Mouse (Mus musculus) forebrain, embryonic 14.5 days (tissue): ENCODE results near the gene Sacs. TPM values are rescaled to one million over a fixed set of nuclear protein-coding genes. Genes with fewer than 3 reads are reported as not detected.
A peak's percentile ranks its signal among the peaks of the same experiment; 100 is the strongest.
"Not testable (repeated sequence)": the region's sequence is repeated elsewhere in the genome, so short reads cannot be mapped to it uniquely, and the experiment has no call there.

Experiments
- ATAC-seq: fragments of 200-750 bp; cut with Nextera tagmentation; 2 replicates; pipeline ENCODE4 v1.8.0; 2017; ENCODE audit warnings: mild to moderate bottlenecking, moderate library complexity
- DNase-seq: peaks from one replicate; pipeline ENCODE4 v3.0.0-alpha.2; 2015; ENCODE audit warnings: low spot score
- H3K27ac ChIP-seq: fragments of 300-500 bp; sonication (generic); 2 replicates; pipeline ENCODE4 v1.5.1; 2014; ENCODE audit warnings: low read depth, mild to moderate bottlenecking, control low read depth, low read length, moderate library complexity
- H3K27me3 ChIP-seq: fragments of 300-500 bp; sonication (generic); replicated peaks from 2 replicates; pipeline ENCODE4 v1.6.1; 2014; ENCODE audit warnings: low read length, control low read depth, mixed read lengths; ENCODE audit not compliant: control insufficient read depth, insufficient read depth
- H3K36me3 ChIP-seq: fragments of 300-500 bp; sonication (generic); 2 replicates; pipeline ENCODE4 v1.6.1; 2014; ENCODE audit warnings: low read length, control low read depth; ENCODE audit not compliant: control insufficient read depth, insufficient read depth
- H3K4me1 ChIP-seq: fragments of 300-500 bp; sonication (generic); 2 replicates; pipeline ENCODE4 v1.6.1; 2014; ENCODE audit warnings: antibody characterized with exemption, low read length, control low read depth; ENCODE audit not compliant: control insufficient read depth, insufficient read depth
- H3K4me2 ChIP-seq: fragments of 300-500 bp; sonication (generic); 2 replicates; pipeline ENCODE4 v1.6.1; 2014; ENCODE audit warnings: mild to moderate bottlenecking, control low read depth, low read length
- H3K4me3 ChIP-seq: fragments of 300-500 bp; sonication (generic); 2 replicates; pipeline ENCODE4 v1.5.1; 2014; ENCODE audit warnings: low read depth, low read length, control low read depth
- H3K9ac ChIP-seq: fragments of 300-500 bp; sonication (generic); 2 replicates; pipeline ENCODE4 v1.6.1; 2014; ENCODE audit warnings: mild to moderate bottlenecking, low read length, control low read depth, moderate library complexity
- H3K9me3 ChIP-seq: fragments of 300-500 bp; sonication (generic); replicated peaks from 2 replicates; pipeline ENCODE4 v1.6.1; 2016; ENCODE audit warnings: low read length, control low read depth, mixed read lengths; ENCODE audit not compliant: control insufficient read depth
- WGBS: fragments of 180-500 bp; shearing (Covaris S2); extraction: QIAGEN DNeasy Blood & Tissue Kit; methylation state at CpG from one replicate; pipeline ENCODE4 v1.1.7; 2014; 5-methylcytosine and 5-hydroxymethylcytosine counted together
- polyA plus RNA-seq: library from polyadenylated mRNA; unstranded; fragments of >200 nt; fragmentation: Nextera tagmentation; extraction: Ambion mirVana; gene quantifications from 2 replicates; pipeline ENCODE4 v1.2.1, GENCODE M21; 2014

The Sacs gene
- polyA plus RNA-seq, 1 experiment from 2014 or later = 7.9 TPM

DNA sequence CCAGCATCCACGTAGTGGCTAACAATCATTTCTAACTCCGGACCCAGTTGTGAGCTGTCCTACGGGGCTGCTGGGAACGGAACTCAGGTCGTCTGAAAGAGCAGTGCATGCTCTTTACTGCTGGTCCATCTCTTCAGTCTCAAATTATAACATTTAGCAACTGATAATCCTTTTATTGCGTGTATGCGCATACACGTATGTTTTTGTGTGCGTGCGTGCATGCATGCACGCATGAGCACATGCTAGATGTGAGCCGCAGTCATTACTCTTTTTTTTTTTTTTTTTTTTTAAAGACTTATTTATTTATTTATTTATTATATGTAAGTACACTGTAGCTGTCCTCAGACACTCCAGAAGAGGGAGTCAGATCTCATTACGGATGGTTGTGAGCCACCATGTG, 12.2 kb downstream of the Sacs start:
- H3K4me3 ChIP-seq, DNase-seq, ATAC-seq, H3K36me3 ChIP-seq, H3K27ac ChIP-seq, H3K9ac ChIP-seq, H3K4me2 ChIP-seq, H3K27me3 ChIP-seq, H3K9me3 ChIP-seq, H3K4me1 ChIP-seq: not testable (repeated sequence)
- WGBS = 92% methylated on average over 12 of the region's 13 CpGs

DNA sequence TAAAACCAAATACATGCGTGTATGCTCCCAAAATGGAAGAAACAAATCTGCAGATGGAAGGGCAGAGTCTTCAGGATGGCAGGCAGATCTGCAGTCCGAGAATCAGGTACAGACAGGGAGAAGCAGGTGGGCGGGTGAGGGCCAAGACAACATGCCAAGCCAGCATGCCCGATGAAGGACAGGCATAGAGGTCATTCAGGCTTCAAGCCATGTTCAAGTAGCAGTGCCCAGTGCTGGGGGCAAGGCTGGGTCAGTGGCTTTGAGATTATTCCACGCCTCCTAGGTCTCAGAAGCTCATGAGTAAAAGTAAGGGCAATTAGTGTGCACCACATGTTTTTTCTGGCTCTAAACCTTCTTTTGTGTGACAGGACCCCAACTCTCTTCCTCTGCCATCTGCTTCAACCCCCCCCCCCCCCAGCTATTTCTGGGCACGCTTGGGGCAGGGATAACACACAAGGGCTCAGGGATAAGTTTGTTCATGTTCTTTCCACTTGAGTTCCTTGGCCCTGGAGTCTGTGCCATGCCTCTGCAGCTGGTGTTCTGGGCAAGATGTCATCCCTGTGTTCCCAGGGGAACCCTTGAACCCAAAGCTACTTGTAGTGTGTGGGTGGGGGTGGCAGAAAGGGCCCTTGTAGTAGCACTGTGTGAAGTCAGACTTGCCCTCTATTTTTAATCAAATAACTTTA, 16.8 kb downstream of the Sacs start:
- Histone ChIP-seq H3K4me2 (no peak overlapping the region), H3K27me3 (no peaks in the 10 kb centered on the region), H3K9ac (no peak overlapping the region), H3K27ac (no peak overlapping the region; the same call in 1 of the 2 replicates), H3K4me1 (no peaks in the 10 kb centered on the region), H3K4me3 (no peak overlapping the region), H3K9me3 (no peaks in the 10 kb centered on the region), H3K36me3 (no peaks in the 10 kb centered on the region)
- DNase-seq (peak; percentile 37), ATAC-seq (0 out of 2 replicates have a peak, but pooled peaks have one; percentile 12)
- 70% methylated on average over 6 of the region's 6 CpGs for WGBS

DNA sequence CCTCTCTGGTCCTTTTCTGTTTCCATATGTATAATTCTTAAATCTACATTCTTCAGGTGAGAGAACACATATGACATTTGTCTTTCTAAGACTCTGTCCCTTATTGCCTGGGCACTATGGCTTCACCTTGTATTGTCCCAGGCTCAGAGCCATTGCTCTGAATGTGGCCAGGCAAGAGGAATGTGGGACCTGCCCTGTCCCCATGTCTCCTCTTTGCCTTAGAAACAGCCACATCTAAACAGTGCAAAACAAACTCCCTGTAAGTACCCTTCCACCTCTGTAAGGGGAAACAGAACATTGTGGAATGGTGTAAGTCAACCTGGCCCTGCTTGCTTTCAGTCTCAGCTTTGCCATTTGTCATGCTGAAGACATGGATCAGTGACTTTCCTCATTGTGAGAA, 17.4 kb downstream of the Sacs start:
- Histone ChIP-seq H3K9me3 (no peaks in the 10 kb centered on the region), H3K27ac (no peak overlapping the region), H3K36me3 (no peaks in the 10 kb centered on the region), H3K27me3 (no peaks in the 10 kb centered on the region), H3K4me2 (no peak overlapping the region), H3K9ac (no peak overlapping the region), H3K4me3 (no peak overlapping the region), H3K4me1 (no peaks in the 10 kb centered on the region; the same call in 1 of the 2 replicates)
- ATAC-seq (no peak), DNase-seq (no peak)

DNA sequence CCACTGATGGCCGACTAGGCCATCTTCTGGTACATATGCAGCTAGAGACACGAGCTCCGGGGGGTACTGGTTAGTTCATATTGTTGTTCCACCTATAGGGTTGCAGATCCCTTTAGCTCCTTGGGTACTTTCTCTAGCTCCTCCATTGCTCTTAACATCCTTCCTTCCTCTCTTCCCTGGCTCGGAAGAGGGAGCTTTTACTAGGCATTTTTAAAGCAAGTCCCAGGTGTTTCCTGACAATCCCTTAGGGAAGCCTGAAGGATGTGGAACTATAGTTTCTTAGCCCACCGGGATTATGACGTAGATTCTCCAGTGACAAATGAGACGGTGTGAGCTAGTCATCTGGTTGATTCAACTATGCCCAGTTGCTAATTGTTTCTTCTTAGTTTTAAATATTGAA, 19.2 kb downstream of the Sacs start:
- WGBS = 91% methylated on average over 4 of the region's 7 CpGs
- H3K9ac ChIP-seq = not testable (repeated sequence)

DNA sequence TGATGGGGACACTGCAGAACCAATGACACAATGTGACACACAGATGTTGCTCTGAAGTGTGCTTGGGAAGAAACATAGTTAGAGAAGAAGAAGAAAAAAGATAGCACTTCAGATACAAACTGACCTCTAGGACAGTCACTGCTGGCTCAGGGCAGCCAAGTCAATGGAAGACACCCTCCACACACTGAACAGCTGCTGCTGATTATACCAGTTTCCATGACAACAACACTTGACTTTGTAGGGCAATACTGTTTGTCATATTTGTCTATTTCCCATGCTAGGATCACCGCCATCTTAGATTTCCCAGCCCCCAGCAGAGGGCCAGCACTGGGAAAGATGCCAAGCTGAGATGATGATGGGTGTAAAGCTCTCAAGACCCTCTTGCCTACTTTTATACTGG, 22.7 kb downstream of the Sacs start:
- peak; percentile 32 for DNase-seq
- H3K4me2 ChIP-seq = no peak overlapping the region

More for the DNA sequence above, 19.2 kb downstream of the Sacs start:
- not testable (repeated sequence) for H3K27ac ChIP-seq, H3K27me3 ChIP-seq, H3K4me3 ChIP-seq, ATAC-seq, H3K36me3 ChIP-seq, H3K4me1 ChIP-seq, H3K9me3 ChIP-seq, DNase-seq, H3K4me2 ChIP-seq

DNA sequence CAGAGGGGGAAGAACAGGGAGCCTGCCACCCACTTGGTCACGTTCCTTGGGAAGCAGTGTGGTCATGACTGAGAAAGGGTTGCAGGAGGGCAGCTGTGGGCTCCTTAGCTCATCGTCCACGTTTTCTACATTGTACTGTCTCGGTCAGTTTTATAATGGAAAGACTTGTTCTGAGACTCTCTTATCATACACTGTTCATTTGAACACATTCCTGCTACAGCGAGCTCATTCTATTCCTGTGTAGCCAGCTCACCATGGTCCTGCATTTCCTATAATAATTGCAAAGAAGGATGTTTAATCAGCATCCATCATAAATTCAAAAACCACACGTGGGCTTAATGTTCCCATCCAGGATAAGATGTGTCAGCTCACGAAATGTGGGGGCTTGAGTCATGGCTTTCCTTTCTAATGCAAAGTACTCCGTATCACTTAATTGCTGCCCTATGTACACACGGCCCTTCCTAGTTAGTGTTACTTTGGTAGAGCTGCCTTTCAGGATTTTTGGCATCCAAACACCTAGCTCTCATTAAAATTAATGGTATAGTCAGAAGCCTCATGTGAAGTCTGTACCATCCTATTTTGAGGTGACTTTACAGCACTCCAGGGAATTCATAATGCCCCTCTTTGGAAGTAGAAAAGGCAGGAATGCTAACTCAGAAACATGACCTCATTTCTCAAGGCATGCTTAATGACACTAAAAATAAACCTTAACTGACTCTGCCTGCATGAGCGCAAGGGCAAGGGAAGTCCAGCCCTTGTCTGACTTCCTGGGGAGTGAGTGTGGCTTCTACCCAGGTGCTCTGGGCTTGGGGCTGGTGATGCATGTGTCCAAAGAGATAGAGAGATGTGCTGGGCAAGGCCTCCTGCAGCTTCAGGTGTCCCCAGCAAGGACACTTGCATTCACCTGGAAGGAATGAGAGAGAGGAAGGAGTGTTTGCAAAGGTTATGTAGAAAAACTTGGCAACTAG, 23.4 kb downstream of the Sacs start:
- ATAC-seq = no peak
- no peak overlapping the region for H3K4me3 ChIP-seq
- WGBS = 51% methylated on average over 10 of the region's 10 CpGs

More for the DNA sequence above, 22.7 kb downstream of the Sacs start:
- H3K27me3 ChIP-seq = no peaks in the 10 kb centered on the region
- 0 out of 2 replicates have a peak, but pooled peaks have one; percentile 40 for ATAC-seq
- H3K4me1 ChIP-seq = peaks cover 5% of the 10 kb centered on the region; the same call in 1 of the 2 replicates
- no peak overlapping the region for H3K9ac ChIP-seq
- H3K4me3 ChIP-seq = no peak overlapping the region
- H3K9me3 ChIP-seq = no peaks in the 10 kb centered on the region
- 72% methylated on average over 1 of the region's 1 CpGs for WGBS
- H3K27ac ChIP-seq = no peak overlapping the region
- H3K36me3 ChIP-seq = no peaks in the 10 kb centered on the region

DNA sequence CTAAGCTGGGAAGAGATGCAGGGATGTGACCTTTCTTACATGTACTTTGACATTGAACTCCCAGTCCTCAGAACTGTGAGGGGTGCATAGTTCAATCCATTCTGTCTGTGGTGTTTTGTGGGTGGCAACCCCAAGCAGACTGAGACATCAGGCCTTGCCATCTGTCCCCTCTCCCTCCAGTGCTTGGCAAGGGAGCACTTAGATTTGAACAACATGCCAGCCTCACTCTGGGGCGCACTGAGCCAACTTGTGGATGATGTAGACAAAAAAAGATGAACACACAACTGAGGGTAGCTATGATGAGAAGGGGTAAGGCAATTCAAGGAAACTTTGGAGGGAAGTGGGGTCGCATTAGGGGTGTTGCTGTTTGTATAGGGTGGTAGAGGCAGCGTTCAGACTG, 26.2 kb downstream of the Sacs start:
- ATAC-seq (no peak), DNase-seq (peak; percentile 36)
- no peak overlapping the region for H3K4me3 ChIP-seq
- H3K27ac ChIP-seq = no peak overlapping the region
- no peak overlapping the region for H3K9ac ChIP-seq
- no peaks in the 10 kb centered on the region for H3K36me3 ChIP-seq
- no peaks in the 10 kb centered on the region for H3K27me3 ChIP-seq
- 82% methylated on average over 3 of the region's 3 CpGs for WGBS
- H3K4me1 ChIP-seq = peaks cover 5% of the 10 kb centered on the region; the same call in 1 of the 2 replicates
- H3K4me2 ChIP-seq = no peak overlapping the region
- H3K9me3 ChIP-seq = no peaks in the 10 kb centered on the region

More for the DNA sequence above, 23.4 kb downstream of the Sacs start:
- Histone ChIP-seq H3K4me1 (peaks cover 5% of the 10 kb centered on the region; the same call in 1 of the 2 replicates), H3K36me3 (no peaks in the 10 kb centered on the region), H3K27ac (no peak overlapping the region), H3K4me2 (no peak overlapping the region), H3K9ac (no peak overlapping the region), H3K9me3 (no peaks in the 10 kb centered on the region), H3K27me3 (no peaks in the 10 kb centered on the region)
- DNase-seq = no peak

DNA sequence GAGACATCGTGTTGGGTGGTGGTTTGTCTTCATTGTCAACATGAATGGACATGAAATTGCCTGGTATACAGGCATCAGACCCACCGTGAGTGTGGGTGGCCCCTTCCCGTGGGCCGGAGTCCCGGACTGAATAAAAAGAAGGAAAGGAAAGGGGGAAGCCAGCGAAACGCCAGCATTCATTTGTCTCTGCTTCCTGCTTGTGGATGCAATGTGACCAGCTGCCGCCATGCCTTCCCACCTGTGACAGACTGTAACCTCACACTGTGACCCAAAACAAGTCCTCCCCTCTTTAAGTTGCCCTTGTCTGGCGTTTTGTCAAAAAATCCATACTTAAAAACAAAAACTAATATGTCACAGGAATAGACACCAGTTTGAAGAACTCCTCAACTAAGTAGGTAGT, 27.7 kb downstream of the Sacs start:
- WGBS = 78% methylated on average over 9 of the region's 9 CpGs
- Histone ChIP-seq H3K27me3 (no peaks in the 10 kb centered on the region), H3K27ac (no peak overlapping the region), H3K4me1 (peaks cover 5% of the 10 kb centered on the region; the same call in 1 of the 2 replicates), H3K4me3 (no peak overlapping the region), H3K36me3 (no peaks in the 10 kb centered on the region), H3K9ac (no peak overlapping the region), H3K9me3 (no peaks in the 10 kb centered on the region), H3K4me2 (no peak overlapping the region)
- ATAC-seq = no peak
- DNase-seq = no peak
